Mouse (Mus musculus): ENCODE results near the gene Nipsnap1. TPM values are rescaled to one million over a fixed set of nuclear protein-coding genes. Genes with fewer than 3 reads are reported as not detected.

Nipsnap1 gene
- total RNA-seq (2021) = under 1 TPM; 0.20 to 0.31 TPM
- long read RNA-seq, experiment 1, partial matches to known transcripts = 0 of 1 reads
- long read RNA-seq, experiment 1, other reads (novel, unspliced or antisense) = 1 of 1 reads
- long read RNA-seq, experiment 2, partial matches to known transcripts = 0 of 1 reads
- long read RNA-seq, experiment 2, other reads (novel, unspliced or antisense) = 1 of 1 reads

DNA sequence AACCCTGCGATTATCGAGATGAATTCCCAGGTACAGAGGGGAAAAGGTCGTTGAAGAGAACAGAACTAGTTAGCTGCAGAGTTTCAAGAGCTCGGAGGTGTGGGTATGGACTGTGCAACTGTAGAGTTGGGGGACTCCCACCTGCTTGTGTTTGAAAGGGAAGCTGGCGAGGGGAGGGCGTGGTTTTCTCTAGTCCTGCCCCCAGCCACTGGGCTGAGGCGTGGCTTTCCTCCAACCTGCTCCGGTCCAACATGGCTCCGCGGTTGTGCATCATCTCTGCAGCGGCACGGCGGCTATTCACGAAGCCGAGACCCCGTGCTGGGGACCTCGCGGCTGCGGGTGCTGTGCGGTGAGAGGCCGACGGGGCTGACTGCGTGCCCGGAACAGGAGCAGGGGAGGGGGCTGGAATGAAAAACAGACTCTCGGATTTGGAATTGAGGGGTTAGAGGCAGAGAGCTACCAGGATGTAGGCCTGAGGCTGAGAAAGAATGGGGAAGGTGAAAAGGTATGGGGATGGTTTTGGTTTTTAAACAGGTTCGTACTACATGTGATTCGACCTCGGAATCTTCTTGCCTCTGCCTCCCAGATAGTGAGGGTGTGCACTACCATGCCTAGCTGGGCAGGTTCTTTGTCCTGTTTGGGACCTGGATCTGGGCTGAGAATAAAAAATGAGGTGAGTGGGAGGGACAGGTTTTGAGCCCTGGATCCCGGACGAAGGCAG lies at the start of gene Nipsnap1:
Gene Nipsnap1 (plus strand): TSS at position 197 of the 721 bp plus-strand sequence.
- Histone ChIP-seq H3K4me3 (peak within 1 kb of the TSS; percentile 78), H3K27ac (no peak within 1 kb of the TSS)
- TF ChIP-seq CTCF (IDR thresholded peaks at IDR 0.05) = no peak
- intact Hi-C loops (cut with DNase I) = no loop called here
- DNase-seq = peak; percentile 68

DNA sequence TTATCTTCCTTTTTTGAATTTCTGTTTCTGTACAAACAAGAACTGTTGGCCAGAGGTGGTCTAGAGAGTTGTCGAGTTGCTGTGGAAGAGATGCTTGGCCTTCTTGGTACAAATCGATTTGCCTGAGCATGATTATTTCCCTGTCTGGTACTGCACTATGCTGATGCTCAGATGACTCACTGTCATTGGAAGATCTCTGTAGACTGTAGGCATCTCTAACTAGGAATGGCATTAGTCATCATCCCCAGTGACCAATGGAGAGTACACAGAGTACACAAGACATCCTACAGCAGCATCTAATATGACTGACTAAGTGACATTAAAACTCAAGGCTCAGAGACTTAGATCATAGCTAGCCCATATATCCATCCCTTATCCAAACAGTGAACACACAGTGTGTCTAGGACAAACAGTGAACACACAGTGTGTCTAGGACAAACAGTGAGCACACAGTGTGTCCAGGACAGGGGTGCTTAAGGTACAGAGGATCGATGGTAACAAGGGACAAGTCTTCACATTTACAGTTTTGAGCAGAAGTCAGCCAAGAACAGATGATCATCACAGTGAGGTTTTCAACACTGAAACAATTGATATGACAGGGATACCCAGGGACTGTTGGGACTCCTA lies 47.5 kb upstream of the Nipsnap1 start:
- TF ChIP-seq CTCF (IDR thresholded peaks at IDR 0.05) = no peak
- H3K27ac ChIP-seq = no peak overlapping the region
- intact Hi-C loops (cut with DNase I) = loop anchor here (10.0 kb wide), 1 partner anchor 321 kb away; no protein-coding TSS in a partner anchor
- DNase-seq = no peak
- no peak overlapping the region for H3K4me3 ChIP-seq

DNA sequence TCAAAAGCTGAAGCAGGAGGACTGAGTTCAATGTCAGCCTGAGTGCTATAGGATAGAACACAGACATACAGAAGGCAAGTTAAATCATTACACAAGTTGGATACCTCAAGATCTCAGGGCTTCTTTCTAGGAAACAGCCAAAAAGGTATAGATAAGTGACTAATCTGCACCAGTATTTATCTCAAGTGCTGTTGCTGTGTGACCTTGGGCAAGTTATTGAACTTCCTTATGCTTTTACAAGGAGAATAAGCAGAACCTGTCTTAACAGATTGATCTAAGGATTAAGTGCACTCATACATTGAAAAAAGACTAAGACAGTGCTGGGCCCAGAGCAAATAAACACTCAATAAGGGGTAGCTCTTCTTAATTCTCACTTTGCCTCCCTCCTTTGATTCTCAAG lies 46.4 kb upstream of the Nipsnap1 start:
- no peak overlapping the region for H3K4me3 ChIP-seq
- intact Hi-C loops (cut with DNase I) = loop anchor here (10.0 kb wide), 1 partner anchor 323 kb away; no protein-coding TSS in a partner anchor

DNA sequence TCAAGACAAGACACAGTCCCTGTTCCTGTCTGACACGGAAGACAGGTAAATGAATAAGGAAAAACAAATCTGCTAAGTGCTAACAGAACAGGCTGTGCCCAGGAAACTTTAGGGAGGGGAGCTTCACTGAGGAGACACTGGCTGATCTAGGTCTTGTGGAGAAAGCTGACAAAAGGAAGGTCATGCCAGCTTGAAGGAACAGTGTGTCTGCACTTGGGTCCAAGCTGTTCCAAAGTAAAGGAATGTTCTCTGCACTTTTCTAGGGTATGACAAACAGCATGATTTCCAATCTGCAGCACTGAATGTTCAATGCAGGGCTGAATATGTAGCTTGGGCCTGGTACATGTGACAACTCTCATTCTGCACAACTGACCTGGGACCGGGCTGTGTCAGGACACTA lies 45.8 kb upstream of the Nipsnap1 start:
- Histone ChIP-seq H3K27ac (no peak overlapping the region), H3K4me3 (no peak overlapping the region)
- no peak for DNase-seq
- intact Hi-C loops (cut with DNase I) = loop anchor here (10.0 kb wide), 1 partner anchor 323 kb away; no protein-coding TSS in a partner anchor
- no peak for TF ChIP-seq CTCF (IDR thresholded peaks at IDR 0.05)

More for the DNA sequence above, 46.4 kb upstream of the Nipsnap1 start:
- TF ChIP-seq CTCF (IDR thresholded peaks at IDR 0.05) = no peak
- no peak for DNase-seq
- H3K27ac ChIP-seq = no peak overlapping the region

DNA sequence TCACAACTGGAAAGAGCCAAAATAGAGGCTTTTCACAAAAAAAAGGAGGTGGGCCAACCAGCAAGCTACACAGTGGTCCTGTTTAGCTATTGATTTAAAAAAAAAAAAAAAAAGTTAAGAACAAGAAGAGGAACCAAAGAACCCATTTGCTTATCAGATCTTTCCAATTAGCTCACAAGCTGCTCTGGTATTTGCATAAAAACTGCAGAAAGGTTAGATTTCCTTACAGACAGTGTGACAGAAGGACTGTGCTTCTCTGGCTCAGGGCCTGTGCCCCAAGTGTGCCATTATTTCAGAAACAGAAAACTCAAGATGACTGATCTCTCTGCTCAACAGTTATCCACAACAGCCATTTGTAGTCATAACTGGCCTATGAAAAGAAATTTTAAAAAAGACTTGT lies 42.7 kb upstream of the Nipsnap1 start:
- H3K27ac ChIP-seq = no peak overlapping the region
- intact Hi-C loops (cut with DNase I) = no loop called here

DNA sequence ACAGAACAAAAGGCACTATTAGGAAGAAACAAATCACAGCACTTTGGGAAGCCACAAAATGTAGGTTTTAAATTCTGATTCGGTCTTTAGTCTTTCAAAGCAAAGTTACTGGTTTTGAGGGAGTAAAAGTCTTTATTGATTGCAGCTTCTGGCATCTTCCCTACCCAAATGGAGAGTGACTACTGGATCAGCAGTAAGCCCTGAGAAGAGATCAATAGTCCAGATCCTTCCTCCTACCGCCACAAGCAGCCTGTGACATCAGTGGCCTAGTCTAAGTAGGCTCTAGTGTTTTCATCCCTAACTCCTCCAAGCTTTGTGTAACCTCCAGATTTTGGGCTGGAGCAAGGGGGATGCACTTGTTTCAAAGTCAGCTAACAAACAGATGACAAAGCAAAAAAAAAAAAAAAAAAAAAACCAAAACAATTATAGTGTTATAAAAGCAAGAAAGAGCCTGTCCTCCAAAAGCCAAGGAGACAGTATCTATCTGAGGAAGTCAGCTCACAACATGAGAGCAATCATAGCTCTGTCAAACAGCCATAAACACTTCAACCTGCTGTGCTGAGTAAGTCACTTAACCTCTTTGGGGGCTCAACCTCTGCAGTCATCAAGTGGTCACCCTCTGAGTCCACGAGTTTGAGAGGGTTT lies 40.3 kb upstream of the Nipsnap1 start:
- Histone ChIP-seq H3K4me3 (no peak overlapping the region), H3K27ac (no peak overlapping the region; the same call in 1 of the 2 replicates)
- TF ChIP-seq CTCF (IDR thresholded peaks at IDR 0.05) = no peak
- intact Hi-C loops (cut with DNase I) = no loop called here
- DNase-seq = no peak

More for the DNA sequence above, 42.7 kb upstream of the Nipsnap1 start:
- no peak for DNase-seq
- no peak overlapping the region for H3K4me3 ChIP-seq
- no peak for TF ChIP-seq CTCF (IDR thresholded peaks at IDR 0.05)

DNA sequence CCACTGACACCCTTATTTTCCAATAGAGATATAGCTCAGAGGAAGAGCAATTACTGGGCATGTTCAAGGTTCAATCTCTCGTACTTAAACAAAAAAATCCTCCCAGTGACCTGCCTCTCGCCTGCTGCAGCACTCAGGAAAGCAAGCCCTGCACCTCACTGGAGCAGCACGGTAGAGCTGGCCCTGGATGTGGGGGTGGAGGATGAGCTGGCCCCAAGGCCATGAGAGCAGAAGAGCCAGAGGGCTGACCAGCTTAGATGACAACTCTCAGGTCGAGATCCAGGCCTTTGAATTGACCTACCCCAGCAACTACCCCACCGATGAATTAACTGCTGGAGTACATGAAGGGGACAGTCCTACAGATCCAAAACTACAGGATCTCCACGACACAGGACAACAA lies 38.3 kb upstream of the Nipsnap1 start:
- Histone ChIP-seq H3K27ac (no peak overlapping the region), H3K4me3 (no peak overlapping the region)
- DNase-seq = no peak
- no peak for TF ChIP-seq CTCF (IDR thresholded peaks at IDR 0.05)
- intact Hi-C loops (cut with DNase I) = loop anchor here (5.0 kb wide), 1 partner anchor 398 kb away; no protein-coding TSS in a partner anchor

DNA sequence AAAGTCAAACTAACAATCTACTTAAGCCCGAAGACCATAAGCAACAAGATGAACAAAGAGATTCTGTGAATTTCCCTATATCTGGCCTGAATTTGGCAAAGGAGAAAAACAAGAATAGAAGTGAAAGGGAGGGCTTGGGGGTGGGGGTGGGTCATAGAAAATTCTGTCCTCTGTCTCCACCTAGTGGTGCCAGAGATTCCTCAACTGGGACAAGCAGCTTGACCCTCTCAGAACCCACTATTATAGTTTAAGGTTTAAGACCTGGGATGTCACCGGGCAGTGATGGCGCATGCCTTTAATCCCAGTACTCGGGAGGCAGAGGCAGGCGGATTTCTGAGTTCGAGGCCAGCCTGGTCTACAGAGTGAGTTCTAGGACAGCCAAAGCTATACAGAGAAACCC lies 37.0 kb upstream of the Nipsnap1 start:
- H3K4me3 ChIP-seq = no peak overlapping the region
- DNase-seq = peak; percentile 41
- no peak overlapping the region for H3K27ac ChIP-seq
- intact Hi-C loops (cut with DNase I) = loop anchor here (5.0 kb wide), 1 partner anchor 399 kb away; no protein-coding TSS in a partner anchor
- peak; percentile 88 for TF ChIP-seq CTCF (IDR thresholded peaks at IDR 0.05)

DNA sequence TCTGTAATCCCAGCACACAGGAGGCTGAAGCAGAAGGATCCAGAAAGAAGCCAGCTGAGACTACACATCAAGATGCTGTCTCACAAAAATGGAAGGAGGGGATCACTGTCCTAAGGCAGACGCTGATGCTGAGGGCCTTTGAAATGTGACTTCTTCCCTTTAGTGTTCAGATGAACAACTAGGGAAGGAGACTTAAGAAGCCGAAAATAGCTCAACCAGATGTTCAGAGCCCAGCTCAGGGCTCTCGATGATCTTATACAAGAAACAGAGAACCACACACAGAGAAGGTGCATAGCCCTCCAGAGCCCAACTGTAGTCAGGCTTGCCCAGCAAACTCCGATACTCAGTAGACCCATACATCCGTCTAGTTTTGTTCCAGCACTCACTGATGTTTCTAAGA lies 36.4 kb upstream of the Nipsnap1 start:
- TF ChIP-seq CTCF (IDR thresholded peaks at IDR 0.05) = no peak
- H3K27ac ChIP-seq = no peak overlapping the region
- intact Hi-C loops (cut with DNase I) = loop anchor here (5.0 kb wide), 1 partner anchor 400 kb away; no protein-coding TSS in a partner anchor
- H3K4me3 ChIP-seq = no peak overlapping the region
- DNase-seq = no peak

DNA sequence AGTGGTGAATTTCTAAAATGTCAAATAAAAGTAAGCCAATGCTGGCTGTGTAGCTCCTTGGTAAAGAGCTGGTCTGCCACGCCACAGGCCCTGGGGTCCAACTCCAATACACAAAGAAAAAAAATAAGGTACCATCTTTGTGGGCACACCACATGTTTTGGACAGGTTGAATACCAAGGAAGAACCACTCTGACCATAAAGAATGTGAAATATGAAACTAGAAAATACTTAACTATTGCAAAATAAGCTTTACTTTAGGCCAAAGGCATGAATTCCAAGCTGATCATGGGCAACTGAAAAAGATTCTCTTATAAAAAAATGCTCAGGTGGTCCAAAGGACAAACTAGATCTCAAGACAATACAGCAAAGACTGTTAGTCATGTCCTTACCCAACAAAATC lies 35.5 kb upstream of the Nipsnap1 start:
- Histone ChIP-seq H3K27ac (no peak overlapping the region), H3K4me3 (no peak overlapping the region)
- no peak for DNase-seq
- intact Hi-C loops (cut with DNase I) = loop anchor here (5.0 kb wide), 1 partner anchor 401 kb away; no protein-coding TSS in a partner anchor
- no peak for TF ChIP-seq CTCF (IDR thresholded peaks at IDR 0.05)

DNA sequence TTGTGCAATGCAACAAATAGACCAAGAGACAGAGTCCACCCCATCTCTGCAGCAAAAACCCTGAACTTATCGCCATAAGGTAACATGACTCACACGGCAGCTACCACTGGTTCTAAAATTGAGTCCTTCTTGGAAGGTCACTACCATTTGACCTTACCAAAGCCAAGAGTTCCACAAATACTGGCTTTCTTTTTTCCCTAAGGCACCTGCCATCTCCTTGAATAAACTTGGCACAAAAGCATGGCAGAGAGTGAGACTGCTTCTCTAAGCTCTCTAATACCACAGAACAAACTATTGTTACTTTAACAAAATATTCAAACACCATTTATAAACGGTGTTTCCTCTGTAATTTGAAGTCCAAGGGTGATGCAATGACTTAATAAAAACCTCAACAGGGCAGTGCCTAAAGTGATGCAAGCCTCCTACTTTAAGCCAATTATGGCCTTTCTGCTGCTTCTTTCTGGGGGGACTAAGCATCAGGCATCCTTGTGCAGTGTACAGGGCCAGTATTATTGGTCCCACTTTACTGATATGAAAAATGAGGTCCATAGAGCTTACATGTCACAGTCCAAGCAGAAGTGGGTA lies 32.7 kb upstream of the Nipsnap1 start:
- H3K27ac ChIP-seq = no peak overlapping the region; the same call in 1 of the 2 replicates
- intact Hi-C loops (cut with DNase I) = loop anchor here (10.0 kb wide), 1 partner anchor 746 kb away; the partner anchor contains the start of gene Mtfp1
- no peak for TF ChIP-seq CTCF (IDR thresholded peaks at IDR 0.05)
- DNase-seq = no peak
- no peak overlapping the region for H3K4me3 ChIP-seq
